Mouse (Mus musculus) myocyte (in vitro differentiated cells): ENCODE data around the gene Ptger4.

Experiments used
- CEBPB ChIP-seq: IDR thresholded peaks from 2 replicates; pipeline ENCODE4 v1.6.1; 2011; ENCODE audit warnings: mild to moderate bottlenecking, moderate library complexity; ENCODE audit not compliant: poor library complexity, insufficient read depth, severe bottlenecking
- MAX ChIP-seq: IDR thresholded peaks from one replicate; pipeline ENCODE4 v1.6.1; 2011; ENCODE audit warnings: low read depth, mild to moderate bottlenecking, control low read depth
- POLR2A ChIP-seq: IDR thresholded peaks from one replicate; pipeline ENCODE4 v1.6.1; 2011; ENCODE audit warnings: low read depth, mild to moderate bottlenecking, control low read depth, moderate library complexity; ENCODE audit not compliant: insufficient read length
- TCF12 ChIP-seq: IDR thresholded peaks from one replicate; pipeline ENCODE4 v1.6.1; 2011; ENCODE audit warnings: mild to moderate bottlenecking, control low read depth; ENCODE audit not compliant: poor library complexity, insufficient read depth, severe bottlenecking
- USF1 ChIP-seq: IDR thresholded peaks from one replicate; pipeline ENCODE4 v1.6.1; 2011; ENCODE audit warnings: low read depth, mild to moderate bottlenecking, control low read depth, moderate library complexity

- TF ChIP-seq CEBPB (no peak), POLR2A (no peak), MAX (no peak), TCF12 (no peak), USF1 (no peak)
Observed at GRCm38 (mm10) chr15:5235527-5235926, 8.5 kb downstream of the Ptger4 start.
